Mouse (Mus musculus) midbrain, embryonic 15.5 days (tissue): ENCODE data around the gene Shroom3. TPM values are rescaled to one million over a fixed set of nuclear protein-coding genes. Genes with fewer than 3 reads are reported as not detected.
A peak's percentile ranks its signal among the peaks of the same experiment; 100 is the strongest.

Source experiments
- ATAC-seq: fragments of 200-750 bp; cut with Nextera tagmentation; replicated peaks from 2 replicates; pipeline ENCODE4 v1.8.0; 2017; ENCODE audit warnings: moderate TSS enrichment
- H3K27ac ChIP-seq: fragments of 300-500 bp; sonication (generic); 2 replicates; pipeline ENCODE4 v1.5.1; 2015; ENCODE audit warnings: mild to moderate bottlenecking, inconsistent platforms
- H3K27me3 ChIP-seq: fragments of 300-500 bp; sonication (generic); replicated peaks from 2 replicates; pipeline ENCODE4 v1.6.1; 2015; ENCODE audit warnings: inconsistent platforms
- H3K36me3 ChIP-seq: fragments of 300-500 bp; sonication (generic); replicated peaks from 2 replicates; pipeline ENCODE4 v1.6.1; 2015; ENCODE audit warnings: inconsistent platforms
- H3K4me1 ChIP-seq: fragments of 300-500 bp; sonication (generic); 2 replicates; pipeline ENCODE4 v1.6.1; 2015; ENCODE audit warnings: inconsistent platforms
- H3K4me2 ChIP-seq: fragments of 300-500 bp; sonication (generic); 2 replicates; pipeline ENCODE4 v1.6.1; 2015; ENCODE audit warnings: inconsistent platforms, mild to moderate bottlenecking, moderate library complexity
- H3K4me3 ChIP-seq: fragments of 300-500 bp; sonication (generic); 2 replicates; pipeline ENCODE4 v1.5.1; 2015; ENCODE audit warnings: mild to moderate bottlenecking, inconsistent platforms
- H3K9ac ChIP-seq: fragments of 300-500 bp; sonication (generic); 2 replicates; pipeline ENCODE4 v1.6.1; 2015; ENCODE audit warnings: mild to moderate bottlenecking, inconsistent platforms
- H3K9me3 ChIP-seq: fragments of 300-500 bp; sonication (generic); 2 replicates; pipeline ENCODE4 v1.6.1; 2016; ENCODE audit warnings: inconsistent platforms
- WGBS: fragments of 180-500 bp; shearing (Covaris S2); methylation state at CpG from one replicate; pipeline ENCODE4 v1.1.7; 2015; ENCODE audit warnings: mixed read lengths; 5-methylcytosine and 5-hydroxymethylcytosine counted together
- polyA plus RNA-seq: library from polyadenylated mRNA; unstranded; fragments of >200 nt; fragmentation: Nextera tagmentation; extraction: Ambion mirVana; gene quantifications from 2 replicates; pipeline ENCODE4 v1.2.1, GENCODE M21; 2015

Shroom3 gene
- polyA plus RNA-seq, 1 experiment from 2014 or later: 1.9 TPM

- 10% methylated on average over 1 of the region's 1 CpGs for WGBS
- H3K27ac ChIP-seq: no peak overlapping the region
- no peak overlapping the region for H3K4me2 ChIP-seq
- H3K36me3 ChIP-seq: no peaks in the 10 kb centered on the region
- no peaks in the 10 kb centered on the region for H3K27me3 ChIP-seq
- H3K4me3 ChIP-seq: no peak overlapping the region
- H3K9ac ChIP-seq: no peak overlapping the region
- H3K4me1 ChIP-seq: peaks cover 5% of the 10 kb centered on the region; the same call in 1 of the 2 replicates
- H3K9me3 ChIP-seq: no peaks in the 10 kb centered on the region
- no peak for ATAC-seq
Observed at GRCm38 (mm10) chr5:92984692-92985091, 301.5 kb downstream of the Shroom3 start.

- Histone ChIP-seq H3K27ac (no peak overlapping the region), H3K9ac (no peak overlapping the region), H3K9me3 (no peaks in the 10 kb centered on the region), H3K4me1 (peaks cover 5% of the 10 kb centered on the region; the same call in 1 of the 2 replicates), H3K4me3 (no peak overlapping the region), H3K4me2 (no peak overlapping the region), H3K27me3 (no peaks in the 10 kb centered on the region), H3K36me3 (no peaks in the 10 kb centered on the region)
- ATAC-seq: no peak
- WGBS: 93% methylated on average over 2 of the region's 2 CpGs
Observed at GRCm38 (mm10) chr5:92985391-92985790, 302.2 kb downstream of the Shroom3 start.

GRCm38 (mm10) chr5:92986651-92987610 is 303.7 kb downstream of the Shroom3 start:
- no peak for ATAC-seq
- Histone ChIP-seq H3K27me3 (no peaks in the 10 kb centered on the region), H3K4me3 (no peak overlapping the region), H3K4me1 (peaks cover 5% of the 10 kb centered on the region; the same call in 1 of the 2 replicates), H3K4me2 (no peak overlapping the region), H3K36me3 (no peaks in the 10 kb centered on the region), H3K27ac (no peak overlapping the region), H3K9ac (no peak overlapping the region), H3K9me3 (no peaks in the 10 kb centered on the region)
- 84% methylated on average over 22 of the region's 22 CpGs for WGBS

GRCm38 (mm10) chr5:92987891-92988768 is 304.9 kb downstream of the Shroom3 start:
- Histone ChIP-seq H3K27ac (peak overlapping the region; percentile 39; the same call in 1 of the 2 replicates), H3K4me1 (peaks cover 5% of the 10 kb centered on the region; the same call in 1 of the 2 replicates), H3K4me2 (0 out of 2 replicates have a peak overlapping the region, but pooled peaks have one; percentile 2), H3K27me3 (no peaks in the 10 kb centered on the region), H3K9ac (no peak overlapping the region), H3K9me3 (no peaks in the 10 kb centered on the region), H3K36me3 (no peaks in the 10 kb centered on the region), H3K4me3 (no peak overlapping the region)
- ATAC-seq: peak; percentile 61
- WGBS: 54% methylated on average over 15 of the region's 16 CpGs

GRCm38 (mm10) chr5:92988769-92989356 is 305.6 kb downstream of the Shroom3 start:
- H3K27ac ChIP-seq: peak overlapping the region; percentile 39; the same call in 1 of the 2 replicates
- no peaks in the 10 kb centered on the region for H3K9me3 ChIP-seq
- peaks cover 5% of the 10 kb centered on the region; the same call in 1 of the 2 replicates for H3K4me1 ChIP-seq
- H3K4me2 ChIP-seq: 0 out of 2 replicates have a peak overlapping the region, but pooled peaks have one; percentile 2
- H3K9ac ChIP-seq: no peak overlapping the region
- ATAC-seq: peak; percentile 61
- H3K36me3 ChIP-seq: no peaks in the 10 kb centered on the region
- H3K27me3 ChIP-seq: no peaks in the 10 kb centered on the region
- H3K4me3 ChIP-seq: no peak overlapping the region
- 22% methylated on average over 15 of the region's 15 CpGs for WGBS

- Histone ChIP-seq H3K9me3 (no peaks in the 10 kb centered on the region), H3K9ac (no peak overlapping the region), H3K27me3 (no peaks in the 10 kb centered on the region), H3K4me3 (no peak overlapping the region), H3K36me3 (no peaks in the 10 kb centered on the region), H3K27ac (no peak overlapping the region), H3K4me2 (no peak overlapping the region), H3K4me1 (peaks cover 5% of the 10 kb centered on the region; the same call in 1 of the 2 replicates)
- WGBS: 93% methylated on average over 3 of the region's 3 CpGs
- ATAC-seq: no peak
Observed at GRCm38 (mm10) chr5:92992106-92992505, 308.9 kb downstream of the Shroom3 start.

- 87% methylated on average over 6 of the region's 6 CpGs for WGBS
- no peak overlapping the region for H3K27ac ChIP-seq
- no peak for ATAC-seq
Observed at GRCm38 (mm10) chr5:92994309-92994708, 311.1 kb downstream of the Shroom3 start.

GRCm38 (mm10) chr5:92994861-92995260 is 311.6 kb downstream of the Shroom3 start:
- Histone ChIP-seq H3K9me3 (no peaks in the 10 kb centered on the region), H3K27ac (no peak overlapping the region), H3K4me2 (no peak overlapping the region), H3K27me3 (no peaks in the 10 kb centered on the region), H3K4me3 (no peak overlapping the region), H3K9ac (no peak overlapping the region), H3K4me1 (no peaks in the 10 kb centered on the region), H3K36me3 (no peaks in the 10 kb centered on the region)
- no peak for ATAC-seq
- WGBS: 92% methylated on average over 2 of the region's 2 CpGs

More at GRCm38 (mm10) chr5:92994309-92994708, 311.1 kb downstream of the Shroom3 start:
- Histone ChIP-seq H3K27me3 (no peaks in the 10 kb centered on the region), H3K9ac (no peak overlapping the region), H3K4me2 (no peak overlapping the region), H3K4me3 (no peak overlapping the region), H3K36me3 (no peaks in the 10 kb centered on the region), H3K9me3 (no peaks in the 10 kb centered on the region), H3K4me1 (no peaks in the 10 kb centered on the region)

GRCm38 (mm10) chr5:92997428-92998120 is 314.3 kb downstream of the Shroom3 start:
- ATAC-seq: no peak; the same call in 1 of the 2 replicates
- Histone ChIP-seq H3K4me2 (no peak overlapping the region), H3K4me3 (no peak overlapping the region), H3K36me3 (no peaks in the 10 kb centered on the region), H3K9me3 (no peaks in the 10 kb centered on the region), H3K4me1 (no peaks in the 10 kb centered on the region), H3K27me3 (no peaks in the 10 kb centered on the region), H3K9ac (no peak overlapping the region), H3K27ac (no peak overlapping the region)
- 49% methylated on average over 5 of the region's 5 CpGs for WGBS

GRCm38 (mm10) chr5:92998494-92999016 is 315.3 kb downstream of the Shroom3 start:
- Histone ChIP-seq H3K27ac (no peak overlapping the region), H3K4me3 (no peak overlapping the region), H3K27me3 (no peaks in the 10 kb centered on the region), H3K9me3 (no peaks in the 10 kb centered on the region), H3K36me3 (no peaks in the 10 kb centered on the region), H3K4me2 (no peak overlapping the region), H3K9ac (no peak overlapping the region), H3K4me1 (no peaks in the 10 kb centered on the region)
- no peak for ATAC-seq
- 55% methylated on average over 5 of the region's 5 CpGs for WGBS

- ATAC-seq: no peak
Observed at GRCm38 (mm10) chr5:93000060-93000459, 316.8 kb downstream of the Shroom3 start.

More at GRCm38 (mm10) chr5:93000060-93000459, 316.8 kb downstream of the Shroom3 start:
- no peaks in the 10 kb centered on the region for H3K9me3 ChIP-seq
- WGBS: 88% methylated on average over 6 of the region's 6 CpGs
- no peak overlapping the region for H3K4me2 ChIP-seq
- no peak overlapping the region for H3K27ac ChIP-seq
- H3K4me3 ChIP-seq: no peak overlapping the region
- H3K36me3 ChIP-seq: no peaks in the 10 kb centered on the region
- no peaks in the 10 kb centered on the region for H3K4me1 ChIP-seq
- H3K27me3 ChIP-seq: no peaks in the 10 kb centered on the region
- no peak overlapping the region for H3K9ac ChIP-seq
